Mouse (Mus musculus) heart, postnatal 0 days (tissue): ENCODE measurements around the gene Ulk4. TPM values are rescaled to one million over a fixed set of nuclear protein-coding genes. Genes with fewer than 3 reads are reported as not detected.
A peak's percentile ranks its signal among the peaks of the same experiment; 100 is the strongest.

Source experiments
- ATAC-seq: fragments of 200-750 bp; cut with Nextera tagmentation; 2 replicates; pipeline ENCODE4 v1.8.0; 2017; ENCODE audit warnings: low read depth, moderate number of reproducible peaks, moderate library complexity; ENCODE audit not compliant: insufficient read depth
- DNase-seq: peaks from one replicate; pipeline ENCODE4 v3.0.0-alpha.2; 2016; ENCODE audit warnings: low spot score
- H3K27ac ChIP-seq: fragments of 300-500 bp; sonication (generic); 2 replicates; pipeline ENCODE4 v1.5.1; 2014; ENCODE audit warnings: low read depth, mild to moderate bottlenecking
- H3K27me3 ChIP-seq: fragments of 300-500 bp; sonication (generic); 2 replicates; pipeline ENCODE4 v1.6.1; 2014; ENCODE audit warnings: low read length, mixed read lengths; ENCODE audit not compliant: control insufficient read depth, insufficient read depth
- H3K36me3 ChIP-seq: fragments of 300-500 bp; sonication (generic); replicated peaks from 2 replicates; pipeline ENCODE4 v1.6.1; 2014; ENCODE audit warnings: low read length, mixed read lengths; ENCODE audit not compliant: control insufficient read depth, insufficient read depth
- H3K4me1 ChIP-seq: fragments of 300-500 bp; sonication (generic); 2 replicates; pipeline ENCODE4 v1.6.1; 2014; ENCODE audit warnings: antibody characterized with exemption; ENCODE audit not compliant: control insufficient read depth, insufficient read depth
- H3K4me2 ChIP-seq: fragments of 300-500 bp; sonication (generic); 2 replicates; pipeline ENCODE4 v1.6.1; 2014; ENCODE audit warnings: low read depth, mild to moderate bottlenecking, low read length, moderate library complexity
- H3K4me3 ChIP-seq: fragments of 300-500 bp; sonication (generic); 2 replicates; pipeline ENCODE4 v1.5.1; 2014; ENCODE audit warnings: low read depth, low read length
- H3K9ac ChIP-seq: fragments of 300-500 bp; sonication (generic); replicated peaks from 2 replicates; pipeline ENCODE4 v1.6.1; 2014; ENCODE audit warnings: low read depth, low read length, mixed read lengths
- H3K9me3 ChIP-seq: fragments of 300-500 bp; sonication (generic); replicated peaks from 2 replicates; pipeline ENCODE4 v1.6.1; 2016; ENCODE audit warnings: low read length; ENCODE audit not compliant: control insufficient read depth
- CTCF ChIP-seq: IDR thresholded peaks from 2 replicates; pipeline ENCODE4 v1.5.1; 2016; ENCODE audit warnings: antibody characterized with exemption, control low read depth, low read depth
- EP300 ChIP-seq: IDR thresholded peaks from 2 replicates; pipeline ENCODE4 v1.6.1; 2016; ENCODE audit warnings: antibody characterized with exemption, low read depth
- WGBS: fragments of 180-500 bp; shearing (Covaris S2); extraction: QIAGEN DNeasy Blood & Tissue Kit; methylation state at CpG from one replicate; pipeline ENCODE4 v1.1.7; 2014; 5-methylcytosine and 5-hydroxymethylcytosine counted together
- polyA plus RNA-seq: library from polyadenylated mRNA; unstranded; fragments of >200 nt; fragmentation: Nextera tagmentation; extraction: Ambion mirVana; gene quantifications from 2 replicates; pipeline ENCODE4 v1.2.1, GENCODE M21; 2015
- total RNA-seq: library from RNA; depleted of rRNA; stranded (reverse); fragments of >200 nt; gene quantifications from 2 replicates; pipeline ENCODE4 v1.2.3, GENCODE M21; 2014; ENCODE audit warnings: low replicate concordance

Ulk4 gene
- total and polyA plus RNA-seq, 2 experiments from 2014 or later, result 1.5 to 66.7 TPM

GRCm38 (mm10) chr9:120993004-120993403 is 284.0 kb downstream of the Ulk4 start:
- no peaks in the 10 kb centered on the region for H3K27me3 ChIP-seq
- no peak overlapping the region for H3K4me2 ChIP-seq
- ATAC-seq (no peak), DNase-seq (no peak)
- TF ChIP-seq CTCF (no peak), EP300 (no peak)
- no peak overlapping the region for H3K27ac ChIP-seq
- H3K9ac ChIP-seq, result no peak overlapping the region
- H3K36me3 ChIP-seq, result no peaks in the 10 kb centered on the region
- WGBS, result 52% methylated on average over 10 of the region's 10 CpGs
- no peaks in the 10 kb centered on the region for H3K9me3 ChIP-seq
- no peak overlapping the region for H3K4me3 ChIP-seq
- H3K4me1 ChIP-seq, result peaks cover 21% of the 10 kb centered on the region

DNA sequence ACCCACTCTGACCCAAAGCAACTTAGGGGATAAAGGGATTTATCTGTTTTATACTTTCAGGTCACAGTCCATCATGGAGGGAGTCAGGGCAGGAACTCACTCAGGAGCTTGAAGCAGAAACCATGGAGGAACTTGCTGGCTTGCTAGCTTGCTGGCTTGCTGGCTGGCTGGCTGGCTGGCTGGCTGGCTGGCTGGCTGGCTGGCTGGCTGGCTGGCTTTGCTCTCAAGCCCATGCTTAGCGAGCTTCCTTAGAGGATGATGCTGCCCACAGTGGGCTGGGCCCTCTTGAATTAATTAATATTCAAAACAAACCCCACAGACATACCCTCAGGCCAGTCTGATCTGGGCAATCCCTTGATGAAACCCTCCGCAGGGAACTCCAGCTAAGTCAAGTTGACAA is 285.2 kb downstream of the Ulk4 start:
- Histone ChIP-seq H3K4me1 (peaks cover 32% of the 10 kb centered on the region), H3K9ac (no peak overlapping the region), H3K36me3 (no peaks in the 10 kb centered on the region), H3K27ac (no peak overlapping the region), H3K27me3 (no peaks in the 10 kb centered on the region), H3K9me3 (no peaks in the 10 kb centered on the region), H3K4me3 (no peak overlapping the region), H3K4me2 (no peak overlapping the region)
- 86% methylated on average over 2 of the region's 2 CpGs for WGBS
- ATAC-seq (no peak), DNase-seq (no peak)
- no peak for TF ChIP-seq CTCF
- TF ChIP-seq EP300, result no peak

DNA sequence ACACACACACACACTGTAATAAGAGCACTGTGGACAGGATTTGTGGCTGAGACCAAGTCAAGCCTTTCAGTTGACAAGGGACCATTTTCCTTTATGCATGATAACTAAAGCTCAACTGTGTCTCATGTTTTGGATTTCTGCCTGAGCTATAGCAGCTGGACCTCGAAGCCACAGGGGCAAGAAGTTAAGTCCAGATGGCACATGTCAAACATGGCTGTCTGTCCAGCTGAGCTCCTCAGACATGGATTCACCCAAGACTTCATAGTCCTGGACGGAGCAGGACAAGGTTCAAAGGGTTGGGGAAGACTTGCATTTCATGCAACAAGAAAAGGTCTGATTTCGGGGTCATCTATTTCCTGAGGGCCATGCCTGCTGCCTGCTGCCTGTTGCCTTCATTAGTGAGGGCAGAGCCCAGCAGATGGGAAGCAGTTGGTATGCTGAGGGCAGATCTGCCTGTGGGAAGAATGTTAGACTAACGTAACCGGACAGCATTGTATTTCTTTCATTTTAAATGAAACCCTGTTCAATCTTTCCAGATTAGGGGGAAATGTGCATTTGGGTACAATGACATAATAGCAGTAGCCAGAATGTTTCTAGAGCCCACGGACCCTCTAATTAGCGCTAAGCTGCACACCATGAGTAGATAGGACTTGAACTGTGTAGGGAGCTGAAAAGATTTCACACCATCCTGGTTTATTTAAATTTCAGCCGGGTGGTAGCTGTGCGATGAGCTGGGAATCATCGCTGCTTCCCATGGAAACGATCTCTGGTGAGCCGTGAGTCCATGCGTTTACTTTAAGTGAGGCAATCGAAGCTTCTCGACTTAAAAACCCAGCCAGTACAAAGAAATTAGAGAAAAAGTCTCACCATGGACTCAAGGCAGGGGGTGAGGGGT is 286.9 kb downstream of the Ulk4 start:
- Histone ChIP-seq H3K4me2 (no peak overlapping the region), H3K4me3 (no peak overlapping the region), H3K9ac (no peak overlapping the region), H3K36me3 (no peaks in the 10 kb centered on the region), H3K27me3 (no peaks in the 10 kb centered on the region), H3K4me1 (peaks cover 38% of the 10 kb centered on the region), H3K27ac (no peak overlapping the region), H3K9me3 (no peaks in the 10 kb centered on the region)
- WGBS, result 83% methylated on average over 15 of the region's 15 CpGs
- TF ChIP-seq EP300 (no peak), CTCF (no peak)
- no peak for ATAC-seq
- DNase-seq, result no peak

DNA sequence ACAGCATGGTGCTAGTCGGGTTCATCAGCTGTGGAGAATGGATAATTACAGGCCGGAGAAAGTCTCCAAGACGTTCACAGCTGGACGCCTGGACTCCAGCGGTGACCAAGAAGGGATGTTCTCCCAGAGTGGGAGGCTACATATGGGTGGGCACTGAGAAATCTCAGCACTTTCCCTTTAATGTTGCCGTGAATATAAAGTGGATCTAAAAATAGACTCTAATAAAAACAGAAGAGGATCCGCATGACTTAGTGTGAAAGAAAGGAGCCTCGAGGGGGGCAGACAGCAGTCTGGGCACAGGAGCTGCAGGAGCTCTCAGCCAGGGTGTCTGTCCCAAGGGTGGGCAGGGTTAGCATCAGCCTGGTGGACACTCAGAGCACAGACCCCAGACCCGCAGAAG is 288.9 kb downstream of the Ulk4 start:
- no peak overlapping the region; the same call in 1 of the 2 replicates for H3K9ac ChIP-seq
- peak overlapping the region; percentile 52; the same call in 1 of the 2 replicates for H3K27ac ChIP-seq
- H3K9me3 ChIP-seq, result no peaks in the 10 kb centered on the region
- no peaks in the 10 kb centered on the region for H3K36me3 ChIP-seq
- WGBS, result 36% methylated on average over 9 of the region's 9 CpGs
- H3K27me3 ChIP-seq, result no peaks in the 10 kb centered on the region
- no peak overlapping the region for H3K4me3 ChIP-seq
- ATAC-seq (peak; percentile 45), DNase-seq (peak; percentile 67)
- H3K4me2 ChIP-seq, result peak overlapping the region; percentile 40; the same call in 1 of the 2 replicates
- peaks cover 33% of the 10 kb centered on the region for H3K4me1 ChIP-seq
- TF ChIP-seq CTCF (no peak), EP300 (no peak)

- Histone ChIP-seq H3K4me3 (no peak overlapping the region), H3K27ac (peak overlapping the region; percentile 1; the same call in 1 of the 2 replicates), H3K36me3 (no peaks in the 10 kb centered on the region), H3K4me1 (peaks cover 33% of the 10 kb centered on the region), H3K9me3 (no peaks in the 10 kb centered on the region), H3K4me2 (no peak overlapping the region), H3K27me3 (no peaks in the 10 kb centered on the region), H3K9ac (no peak overlapping the region)
- DNase-seq, result peak; percentile 63
- peak; percentile 30 for ATAC-seq
- WGBS, result 40% methylated on average over 4 of the region's 4 CpGs
- TF ChIP-seq CTCF, result no peak
- TF ChIP-seq EP300, result no peak
These were observed 290.0 kb downstream of the Ulk4 start for GRCm38 (mm10) chr9:120986994-120987393.

GRCm38 (mm10) chr9:120986255-120986654 is 290.7 kb downstream of the Ulk4 start:
- Histone ChIP-seq H3K4me1 (peaks cover 33% of the 10 kb centered on the region), H3K9ac (no peak overlapping the region), H3K4me3 (no peak overlapping the region), H3K27ac (no peak overlapping the region), H3K4me2 (no peak overlapping the region), H3K36me3 (no peaks in the 10 kb centered on the region), H3K27me3 (no peaks in the 10 kb centered on the region), H3K9me3 (no peaks in the 10 kb centered on the region)
- TF ChIP-seq EP300 (no peak), CTCF (no peak)
- DNase-seq (no peak), ATAC-seq (no peak)
- 87% methylated on average over 3 of the region's 3 CpGs for WGBS
